8 mouse cellular contexts compared by ENCODE assay signal in the genomic region with DNA sequence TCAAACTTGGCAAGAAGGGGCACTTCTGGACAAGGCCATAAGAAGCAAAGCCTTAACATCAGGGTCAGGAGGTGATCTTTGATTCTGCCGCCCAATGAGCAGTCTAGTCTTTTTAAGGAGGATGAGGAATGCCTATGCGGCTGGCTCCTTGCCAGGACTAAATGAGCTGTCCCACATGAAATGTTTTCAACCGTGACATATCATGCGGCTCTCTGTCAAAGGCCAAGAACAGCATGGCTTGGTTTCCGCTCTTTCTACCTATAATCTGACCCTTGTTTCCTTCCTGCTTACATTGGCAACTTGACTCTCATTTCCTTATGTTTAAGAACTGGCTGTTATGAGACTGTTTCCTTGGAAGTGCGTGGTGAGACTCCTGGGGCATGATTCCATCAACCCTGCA. TPM values are rescaled to one million over a fixed set of nuclear protein-coding genes. Genes with fewer than 3 reads are reported as not detected.
A peak's percentile ranks its signal among the peaks of the same experiment; 100 is the strongest.
DNase-seq lines count a peak whose midpoint lies in the region; ATAC-seq lines count a peak whose summit lies in the region.

No protein-coding gene starts in this region.

- no peak overlapping the region for H3K4me2 ChIP-seq in embryonic facial prominence, embryonic 14.5 days (ENCODE audit: low read depth, low read length)

- DNase-seq in cerebellum, adult 9-11 months, result peak; percentile 59
- DNase-seq in cerebellum, adult 9-10 months, result no peak
- DNase-seq in MN1 (ENCODE audit: low spot score), result peak; percentile 39
- peak; percentile 68 for DNase-seq in embryonic facial prominence, embryonic 14.5 days (ENCODE audit: low spot score)
- peak; percentile 79 to 84 for DNase-seq in kidney, postnatal 25 days
- DNase-seq in spleen, postnatal 14 days (ENCODE audit: low spot score in 2 of 2), result no peak
- DNase-seq in testis, postnatal 14 days (ENCODE audit: low spot score), result no peak
- no peak for DNase-seq in layer of hippocampus, adult 8-10 months (ENCODE audit: low spot score in 2 of 2)

- H3K4me1 ChIP-seq in embryonic facial prominence, embryonic 14.5 days (ENCODE audit: control insufficient read depth, insufficient read depth, low read length), result peaks cover 57% of the 10 kb centered on the region

- WGBS in embryonic facial prominence, embryonic 14.5 days, result 30% methylated on average over 6 of the region's 6 CpGs

- H3K27me3 ChIP-seq in embryonic facial prominence, embryonic 14.5 days (replicated peaks; ENCODE audit: control insufficient read depth, insufficient read depth, low read length), result no peaks in the 10 kb centered on the region

- no peaks in the 10 kb centered on the region for H3K36me3 ChIP-seq in embryonic facial prominence, embryonic 14.5 days (ENCODE audit: control insufficient read depth, insufficient read depth, low read length)

- H3K27ac ChIP-seq in embryonic facial prominence, embryonic 14.5 days (replicated peaks; ENCODE audit: low read depth, low read length), result peak overlapping the region; percentile 48

- H3K9ac ChIP-seq in embryonic facial prominence, embryonic 14.5 days (ENCODE audit: low read depth, low read length), result no peak overlapping the region

- no peaks in the 10 kb centered on the region for H3K9me3 ChIP-seq in embryonic facial prominence, embryonic 14.5 days (ENCODE audit: control insufficient read depth, low read length)

- no peak for ATAC-seq in embryonic facial prominence, embryonic 14.5 days (ENCODE audit: low read depth)

- H3K4me3 ChIP-seq in embryonic facial prominence, embryonic 14.5 days (ENCODE audit: low read depth, low read length), result no peak overlapping the region

RNA-seq across cellular contexts. Expression of gene Tef, which starts 3.4 kb away (rescaled TPM):
- polyA plus RNA-seq in embryonic facial prominence, embryonic 14.5 days (2014; fragmentation: Nextera tagmentation; extraction: Ambion mirVana), result 25.5 and 29.3 TPM in 2 replicates
- 100 to 1,000 TPM; 227 to 350 (median 284) TPM for total RNA-seq in layer of hippocampus, adult 8-10 months (2022)

RNA-seq across cellular contexts. Expression of gene Tob2, which starts 53.0 kb away (rescaled TPM):
- 23.0 and 26.8 TPM in 2 replicates for polyA plus RNA-seq in embryonic facial prominence, embryonic 14.5 days (2014; fragmentation: Nextera tagmentation; extraction: Ambion mirVana)
- total RNA-seq in layer of hippocampus, adult 8-10 months (2022), result 10 to 100 TPM; 24.8 to 39.6 (median 30.6) TPM

Comparison
In these comparisons a context has a peak if more than half of its experiments do, and no peak if none do; other contexts are left out.
1. DNase-seq: peak in cerebellum, adult 9-11 months (single experiment), MN1 (single experiment), embryonic facial prominence, embryonic 14.5 days (single experiment) and kidney, postnatal 25 days (2 of 2); none in cerebellum, adult 9-10 months (single experiment), spleen, postnatal 14 days (0 of 2), testis, postnatal 14 days (single experiment) and layer of hippocampus, adult 8-10 months (0 of 2).